Mouse (Mus musculus): ENCODE measurements around the gene Cars. TPM values are rescaled to one million over a fixed set of nuclear protein-coding genes. Genes with fewer than 3 reads are reported as not detected.

Cars gene
- polyA plus RNA-seq, 1 experiment from 2014 or later: 57.8 TPM

DNA sequence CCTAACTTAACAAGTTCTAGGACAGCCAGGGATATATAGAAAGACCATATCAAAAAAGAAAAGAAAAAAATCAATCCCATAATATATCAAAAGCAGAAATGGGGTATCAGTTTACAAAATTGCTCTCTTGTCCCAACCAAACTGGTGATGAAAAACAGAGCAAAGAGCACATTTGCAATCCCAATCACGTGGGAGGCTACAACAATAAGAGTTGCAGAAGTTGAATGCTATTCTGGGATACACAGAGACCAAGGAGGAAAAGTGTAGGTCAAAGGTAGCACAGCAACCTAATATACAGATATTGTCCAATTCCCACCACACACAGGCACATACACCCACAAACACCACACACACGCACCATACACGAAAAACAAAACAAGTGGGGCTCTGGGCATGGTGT lies 63.6 kb downstream of the Cars start:
- WGBS: 91% methylated on average over 3 of the region's 3 CpGs
- no peak overlapping the region for H3K4me2 ChIP-seq
- peaks cover 82% of the 10 kb centered on the region for H3K36me3 ChIP-seq
- no peak overlapping the region for H3K4me3 ChIP-seq
- 0 out of 2 replicates have a peak, but pooled peaks cover 2% of the 10 kb centered on the region for H3K4me1 ChIP-seq (replicated peaks)
- no peak for ATAC-seq (ENCODE audit: low FRiP score)
- H3K27me3 ChIP-seq: no peaks in the 10 kb centered on the region
- H3K27ac ChIP-seq: no peak overlapping the region
- no peaks in the 10 kb centered on the region for H3K9me3 ChIP-seq
- H3K9ac ChIP-seq: no peak overlapping the region

DNA sequence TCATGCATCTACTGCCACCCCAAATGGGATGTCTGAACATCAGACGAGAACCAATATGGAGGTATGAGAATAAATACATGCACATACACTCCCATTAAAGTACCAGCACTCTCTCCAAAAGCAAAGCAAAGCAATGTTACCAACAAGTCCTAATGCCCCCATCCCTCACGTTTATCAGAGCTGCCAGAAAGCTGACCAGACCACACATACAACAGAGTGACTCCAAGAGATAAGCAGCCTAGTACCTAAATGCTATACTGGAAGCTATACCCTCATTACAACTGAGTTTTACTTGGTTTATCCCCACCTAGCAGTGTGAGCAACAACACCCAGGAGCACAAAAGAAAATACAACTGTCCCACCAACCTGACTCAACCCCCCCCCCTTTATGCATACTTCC lies 66.6 kb downstream of the Cars start:
- no peak overlapping the region for H3K9ac ChIP-seq
- no peaks in the 10 kb centered on the region for H3K27me3 ChIP-seq
- no peaks in the 10 kb centered on the region for H3K9me3 ChIP-seq
- 0 out of 2 replicates have a peak, but pooled peaks cover 2% of the 10 kb centered on the region for H3K4me1 ChIP-seq (replicated peaks)
- H3K27ac ChIP-seq: no peak overlapping the region
- H3K36me3 ChIP-seq: peaks cover 99% of the 10 kb centered on the region
- no peak overlapping the region for H3K4me2 ChIP-seq
- no peak for ATAC-seq (ENCODE audit: low FRiP score)
- H3K4me3 ChIP-seq: no peak overlapping the region
- 87% methylated on average over 2 of the region's 2 CpGs for WGBS

DNA sequence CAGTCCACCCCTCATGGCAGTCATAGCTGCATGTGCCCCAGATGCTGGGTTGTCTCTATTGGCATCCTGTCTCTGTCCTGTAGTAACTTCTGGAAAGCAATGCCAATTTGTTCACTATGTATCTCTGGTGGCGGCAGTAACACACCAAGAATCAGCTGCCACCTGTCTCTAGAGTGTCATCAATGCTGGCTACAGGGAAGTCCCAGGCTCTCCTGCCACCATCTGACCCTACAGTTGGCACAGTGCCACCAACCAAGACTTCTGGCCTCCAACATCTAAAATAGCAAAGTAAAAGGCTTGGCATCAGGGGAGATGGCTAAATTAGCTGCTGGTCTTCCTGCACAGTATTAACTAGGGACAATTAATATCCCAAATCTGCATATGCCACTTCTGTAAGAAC lies 67.5 kb downstream of the Cars start:
- WGBS: 89% methylated on average over 1 of the region's 1 CpGs
- Histone ChIP-seq H3K4me2 (no peak overlapping the region), H3K4me3 (no peak overlapping the region), H3K9ac (no peak overlapping the region), H3K4me1 (replicated peaks) (0 out of 2 replicates have a peak, but pooled peaks cover 2% of the 10 kb centered on the region), H3K27me3 (no peaks in the 10 kb centered on the region), H3K36me3 (peaks cover 99% of the 10 kb centered on the region), H3K9me3 (no peaks in the 10 kb centered on the region), H3K27ac (no peak overlapping the region)
- no peak for ATAC-seq (ENCODE audit: low FRiP score)

DNA sequence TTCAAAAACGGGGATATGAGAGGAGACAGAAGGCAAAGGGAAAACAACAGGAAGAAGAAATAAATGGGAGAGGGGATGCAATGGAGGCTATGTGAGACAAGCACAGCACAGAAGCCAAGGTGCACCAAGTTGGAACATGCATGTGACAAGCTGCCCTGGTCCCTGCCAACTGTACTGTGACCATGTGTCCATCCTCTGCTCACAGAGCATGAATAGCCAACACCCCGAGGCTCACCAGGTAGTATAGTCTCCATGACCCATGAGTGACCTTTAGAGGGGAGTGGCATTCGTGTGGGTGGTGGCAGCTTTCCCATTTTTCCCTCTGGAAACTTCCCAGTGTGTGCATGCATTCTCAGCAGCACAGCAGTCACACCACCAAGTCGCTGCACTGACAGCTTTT lies 80.6 kb downstream of the Cars start:
- peaks cover 98% of the 10 kb centered on the region for H3K36me3 ChIP-seq
- no peak for ATAC-seq (ENCODE audit: low FRiP score)
- H3K4me3 ChIP-seq: no peak overlapping the region
- 83% methylated on average over 4 of the region's 4 CpGs for WGBS
- no peak overlapping the region for H3K9ac ChIP-seq
- H3K4me1 ChIP-seq (replicated peaks): no peaks in the 10 kb centered on the region
- H3K9me3 ChIP-seq: no peaks in the 10 kb centered on the region
- H3K4me2 ChIP-seq: no peak overlapping the region
- H3K27ac ChIP-seq: no peak overlapping the region
- no peaks in the 10 kb centered on the region for H3K27me3 ChIP-seq

DNA sequence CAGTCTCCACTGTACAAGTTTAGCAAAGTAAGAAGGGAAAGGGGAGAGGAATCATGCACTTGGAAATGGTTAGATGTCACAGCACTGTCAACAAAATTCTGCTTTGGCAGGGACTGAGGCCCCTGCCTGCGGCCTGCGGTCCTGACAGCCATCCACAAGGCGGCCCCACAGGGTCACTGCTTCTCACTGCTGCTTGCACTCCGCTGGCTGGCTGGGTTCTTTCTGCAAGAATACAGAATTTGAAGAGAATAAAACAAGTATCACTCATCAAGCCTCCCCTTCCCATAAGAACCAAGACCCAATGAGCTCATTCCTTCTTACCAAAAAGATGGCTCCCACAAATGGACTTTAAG lies 85.5 kb downstream of the Cars start:
- no peaks in the 10 kb centered on the region for H3K4me1 ChIP-seq (replicated peaks)
- no peaks in the 10 kb centered on the region for H3K9me3 ChIP-seq
- H3K27ac ChIP-seq: no peak overlapping the region
- no peak overlapping the region for H3K9ac ChIP-seq
- H3K36me3 ChIP-seq: peaks cover 70% of the 10 kb centered on the region
- no peak for ATAC-seq (ENCODE audit: low FRiP score)
- H3K4me2 ChIP-seq: no peak overlapping the region
- WGBS: 93% methylated on average over 4 of the region's 4 CpGs
- H3K27me3 ChIP-seq: no peaks in the 10 kb centered on the region
- H3K4me3 ChIP-seq: no peak overlapping the region

DNA sequence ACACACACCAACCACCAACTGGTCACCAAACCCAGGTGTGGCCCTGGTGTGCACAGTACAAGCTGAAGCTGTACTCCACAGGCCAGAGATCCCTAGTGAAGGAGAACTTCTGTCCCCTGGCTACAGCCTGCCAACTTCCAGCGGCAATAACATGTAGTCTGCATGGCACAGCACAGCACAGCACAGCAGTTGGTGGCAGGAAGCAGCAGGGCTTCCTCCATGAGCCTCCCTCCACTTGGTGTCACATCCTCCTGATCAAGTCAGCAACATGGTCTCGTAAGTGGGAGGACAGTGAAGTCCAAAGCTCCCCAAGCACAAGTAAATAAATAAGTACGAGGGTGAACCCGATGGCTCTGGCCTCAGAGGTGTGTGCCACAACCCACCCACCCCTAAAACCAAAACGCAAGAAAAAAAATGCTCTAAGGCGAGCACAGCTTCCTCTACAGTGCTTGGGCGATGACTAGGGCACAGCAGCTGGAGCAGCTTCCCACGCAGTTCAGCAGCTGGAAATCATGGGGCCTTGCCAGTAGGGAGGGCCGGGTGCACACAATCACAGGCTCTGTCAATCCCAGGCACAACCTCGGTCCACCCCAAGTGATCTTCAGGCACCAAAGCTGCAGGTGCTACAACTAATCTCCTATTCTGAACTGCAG lies 86.0 kb downstream of the Cars start:
- 92% methylated on average over 10 of the region's 10 CpGs for WGBS
- Histone ChIP-seq H3K27ac (no peak overlapping the region), H3K4me1 (replicated peaks) (no peaks in the 10 kb centered on the region), H3K9ac (no peak overlapping the region), H3K36me3 (peaks cover 65% of the 10 kb centered on the region), H3K9me3 (no peaks in the 10 kb centered on the region), H3K4me3 (no peak overlapping the region), H3K4me2 (no peak overlapping the region), H3K27me3 (no peaks in the 10 kb centered on the region)
- ATAC-seq (ENCODE audit: low FRiP score): no peak

DNA sequence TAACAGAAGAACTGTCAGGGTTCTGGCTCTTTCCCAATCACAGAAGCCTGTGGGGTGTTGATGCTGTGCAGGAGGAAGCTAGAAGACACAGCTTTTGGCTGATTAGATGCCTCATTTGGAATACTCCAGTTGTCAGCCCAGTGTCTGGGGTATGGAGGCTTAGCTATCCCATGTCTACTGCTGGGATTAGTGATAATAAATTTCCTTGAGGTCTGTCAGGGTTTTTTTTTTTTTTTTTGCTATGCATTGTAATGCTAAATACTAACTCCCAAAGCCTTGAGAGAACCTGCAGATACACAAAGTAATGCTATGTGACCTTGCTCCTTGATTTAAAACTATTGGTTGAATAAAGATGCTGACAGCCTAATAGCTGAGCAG lies 88.6 kb downstream of the Cars start:
- H3K36me3 ChIP-seq: peaks cover 40% of the 10 kb centered on the region
- no peak overlapping the region for H3K27ac ChIP-seq
- peaks cover 1% of the 10 kb centered on the region; the same call in 1 of the 2 replicates for H3K27me3 ChIP-seq
- ATAC-seq (ENCODE audit: low FRiP score): no peak
- no peak overlapping the region for H3K4me3 ChIP-seq
- no peak overlapping the region for H3K9ac ChIP-seq
- H3K9me3 ChIP-seq: no peaks in the 10 kb centered on the region
- no peaks in the 10 kb centered on the region for H3K4me1 ChIP-seq (replicated peaks)
- H3K4me2 ChIP-seq: no peak overlapping the region

DNA sequence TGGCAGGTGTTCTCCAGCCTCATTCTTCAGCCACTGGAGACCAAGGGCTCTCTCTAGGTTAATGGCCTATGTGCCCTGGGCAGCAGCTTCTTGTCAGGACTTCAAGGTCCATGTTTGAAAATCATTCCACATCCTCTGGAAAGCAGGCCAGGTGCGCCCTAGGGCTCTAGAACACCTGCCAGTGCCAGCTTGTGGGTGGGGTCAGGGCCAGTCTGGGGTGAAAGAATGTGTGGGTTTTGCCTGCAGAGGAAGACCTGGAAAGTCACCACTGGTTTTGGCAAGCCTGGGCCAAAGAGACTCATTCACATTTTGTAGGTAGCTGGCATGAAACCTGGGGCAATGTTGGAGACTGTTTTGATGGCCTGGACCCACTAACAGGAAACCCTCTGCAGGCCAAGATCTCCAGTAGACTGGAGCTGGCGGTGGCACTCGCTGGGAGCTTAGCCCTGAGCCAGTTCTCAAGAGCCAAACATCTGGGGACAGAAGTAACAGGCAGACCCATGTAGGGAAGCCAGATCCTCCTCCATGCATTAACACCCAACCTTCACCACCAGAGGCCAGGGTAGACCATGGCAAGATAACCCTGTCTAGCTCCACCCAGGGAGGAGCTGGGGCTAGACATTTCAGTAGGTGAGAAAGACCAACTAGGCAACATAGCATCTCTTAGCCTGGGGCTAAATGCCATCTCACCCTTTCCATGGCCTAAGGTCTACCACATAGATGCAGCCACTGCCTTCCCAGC lies 89.1 kb downstream of the Cars start:
- Histone ChIP-seq H3K27ac (no peak overlapping the region), H3K4me3 (no peak overlapping the region), H3K4me2 (no peak overlapping the region), H3K9ac (no peak overlapping the region), H3K36me3 (peaks cover 34% of the 10 kb centered on the region), H3K4me1 (replicated peaks) (no peaks in the 10 kb centered on the region), H3K27me3 (peaks cover 5% of the 10 kb centered on the region; the same call in 1 of the 2 replicates), H3K9me3 (no peaks in the 10 kb centered on the region)
- ATAC-seq (ENCODE audit: low FRiP score): no peak
- whole genome bisulfite sequencing: 91% methylated on average over 3 of the region's 3 CpGs

DNA sequence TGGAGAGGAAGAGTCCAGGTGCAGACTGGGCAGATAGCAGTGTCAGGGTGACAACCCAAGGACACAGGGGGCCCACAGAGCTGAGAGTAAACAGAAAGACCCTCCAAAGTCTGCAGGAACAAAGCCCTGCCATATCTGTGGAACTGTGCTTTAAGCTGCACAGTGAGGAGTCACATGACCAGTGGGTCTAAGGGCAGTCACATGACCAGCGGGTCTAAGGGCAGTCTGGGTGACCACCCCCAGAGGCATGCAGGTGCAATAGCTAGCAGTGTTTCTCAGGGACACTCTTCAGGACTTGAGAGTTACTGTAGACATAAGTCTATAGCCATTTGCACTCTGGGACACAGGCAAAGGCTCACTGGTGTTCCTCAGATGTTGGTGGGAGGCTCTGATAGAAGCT lies 90.3 kb downstream of the Cars start:
- H3K4me3 ChIP-seq: no peak overlapping the region
- no peaks in the 10 kb centered on the region for H3K9me3 ChIP-seq
- no peak overlapping the region for H3K9ac ChIP-seq
- H3K27ac ChIP-seq: no peak overlapping the region
- ATAC-seq (ENCODE audit: low FRiP score): no peak
- H3K36me3 ChIP-seq: peaks cover 22% of the 10 kb centered on the region
- no peak overlapping the region for H3K4me2 ChIP-seq
- H3K27me3 ChIP-seq: peaks cover 12% of the 10 kb centered on the region
- H3K4me1 ChIP-seq (replicated peaks): no peaks in the 10 kb centered on the region
- WGBS: 73% methylated on average over 1 of the region's 1 CpGs

Small RNA genes lying within 50 kb of the gene (microRNA-seq; reads per million reads assigned to microRNA genes)
- 1.2 reads per million for gene Mir7064

Other genes starting within 250 kb of the Cars start
- gene Cdkn1c, start 139.0 kb downstream of the Cars start, polyA plus RNA-seq (2015; fragmentation: Nextera tagmentation; extraction: Ambion mirVana): 359 and 375 TPM in 2 replicates
- 0.60 and 0.78 TPM in 2 replicates for gene Slc22a18, start 126.4 kb downstream of the Cars start, polyA plus RNA-seq (2015; fragmentation: Nextera tagmentation; extraction: Ambion mirVana)
- gene Phlda2, start 96.9 kb downstream of the Cars start, polyA plus RNA-seq (2015; fragmentation: Nextera tagmentation; extraction: Ambion mirVana): 0.53 and 1.5 TPM in 2 replicates
- gene Nap1l4, start 51.0 kb downstream of the Cars start, polyA plus RNA-seq (2015; fragmentation: Nextera tagmentation; extraction: Ambion mirVana): 340 and 351 TPM in 2 replicates
- 0.28 and 0.36 TPM in 2 replicates for gene Tnfrsf26, start 28.6 kb upstream of the Cars start, polyA plus RNA-seq (2015; fragmentation: Nextera tagmentation; extraction: Ambion mirVana)
- gene Tnfrsf22, start 49.6 kb upstream of the Cars start, polyA plus RNA-seq (2015; fragmentation: Nextera tagmentation; extraction: Ambion mirVana): 4.2 and 4.7 TPM in 2 replicates
- 0.76 and 1.2 TPM in 2 replicates for gene Tnfrsf23, start 85.8 kb upstream of the Cars start, polyA plus RNA-seq (2015; fragmentation: Nextera tagmentation; extraction: Ambion mirVana)
- 27.6 and 31.4 TPM in 2 replicates for gene Osbpl5, start 156.9 kb upstream of the Cars start, polyA plus RNA-seq (2015; fragmentation: Nextera tagmentation; extraction: Ambion mirVana)
- not detected in 2 replicates for gene Mrgprg, start 166.9 kb upstream of the Cars start, polyA plus RNA-seq (2015; fragmentation: Nextera tagmentation; extraction: Ambion mirVana)
- gene Mrgpre, start 184.4 kb upstream of the Cars start, polyA plus RNA-seq (2015; fragmentation: Nextera tagmentation; extraction: Ambion mirVana): 3.8 and 4.0 TPM in 2 replicates
- 5.4 and 7.6 TPM in 2 replicates for gene Nadsyn1, start 222.8 kb upstream of the Cars start, polyA plus RNA-seq (2015; fragmentation: Nextera tagmentation; extraction: Ambion mirVana)
- 51.7 and 54.5 TPM in 2 replicates for gene Dhcr7, start 223.1 kb upstream of the Cars start, polyA plus RNA-seq (2015; fragmentation: Nextera tagmentation; extraction: Ambion mirVana)

Data from hindbrain, embryonic 13.5 days (tissue).